Mouse (Mus musculus) liver, embryonic 14.5 days (tissue): ENCODE measurements at regions not wholly inside any gene's neighbourhood (a gene's known extent, or its start where the extent isn't known, plus 50 kb on each side); places are given as distances from the start of the nearest gene placed in this dataset.

Source experiments
- ATAC-seq: fragments of 200-750 bp; cut with Nextera tagmentation; 2 replicates; pipeline ENCODE4 v1.8.0; 2017; ENCODE audit warnings: moderate number of reproducible peaks, mild to moderate bottlenecking, moderate library complexity; ENCODE audit not compliant: insufficient read depth
- DNase-seq, 3 experiments: peaks; one replicate each; pipeline ENCODE4 v3.0.0-alpha.2; 2012 to 2013; ENCODE audit warnings: low read depth in 3 of 3, low spot score in 3 of 3
- H3K27ac ChIP-seq: fragments of 300-500 bp; sonication (generic); 2 replicates; pipeline ENCODE4 v1.5.1; 2014; ENCODE audit warnings: moderate library complexity, mild to moderate bottlenecking, control low read depth, inconsistent platforms
- H3K27me3 ChIP-seq: fragments of 300-500 bp; sonication (generic); 2 replicates; pipeline ENCODE4 v1.6.1; 2014; ENCODE audit warnings: mild to moderate bottlenecking, low read length, moderate library complexity; ENCODE audit not compliant: control insufficient read depth, insufficient read depth
- H3K36me3 ChIP-seq: fragments of 300-500 bp; sonication (generic); replicated peaks from 2 replicates; pipeline ENCODE4 v1.6.1; 2014; ENCODE audit warnings: low read depth; ENCODE audit not compliant: control insufficient read depth, insufficient read depth
- H3K4me1 ChIP-seq, 2 experiments: fragments of 200-500 bp in 1 of 2; fragments of 300-500 bp in 1 of 2; sonication (generic) in 1 of 2; replicated peaks; 2 replicates each; pipeline ENCODE4 v1.6.1; 2012 to 2014; ENCODE audit warnings: antibody characterized with exemption in 1 of 2, inconsistent platforms in 1 of 2, low read length in 1 of 2; ENCODE audit not compliant: control insufficient read depth in 2 of 2, insufficient read depth in 2 of 2
- H3K4me2 ChIP-seq: fragments of 300-500 bp; sonication (generic); 2 replicates; pipeline ENCODE4 v1.6.1; 2014; ENCODE audit warnings: low read depth, mild to moderate bottlenecking, control low read depth, moderate library complexity
- H3K4me3 ChIP-seq, 2 experiments: fragments of 200-500 bp in 1 of 2; fragments of 300-500 bp in 1 of 2; sonication (generic) in 1 of 2; 2 replicates each; pipeline ENCODE4 v1.5.1; 2012 to 2014; ENCODE audit warnings: low read depth in 2 of 2, low read length in 2 of 2, mild to moderate bottlenecking in 2 of 2, control low read depth in 1 of 2, inconsistent platforms in 1 of 2, moderate library complexity in 1 of 2; ENCODE audit not compliant: insufficient read depth in 1 of 2
- H3K9ac ChIP-seq: fragments of 300-500 bp; sonication (generic); replicated peaks from 2 replicates; pipeline ENCODE4 v1.6.1; 2014; ENCODE audit warnings: mild to moderate bottlenecking, control low read depth, moderate library complexity
- H3K9me3 ChIP-seq: fragments of 300-500 bp; sonication (generic); 2 replicates; pipeline ENCODE4 v1.6.1; 2016; ENCODE audit warnings: low read length, mixed read lengths; ENCODE audit not compliant: control insufficient read depth
- CTCF ChIP-seq: IDR thresholded peaks from 2 replicates; pipeline ENCODE4 v1.5.1; 2016; ENCODE audit warnings: antibody characterized with exemption, low read depth, control low read depth
- EP300 ChIP-seq: IDR thresholded peaks from 2 replicates; pipeline ENCODE4 v1.6.1; 2016; ENCODE audit warnings: antibody characterized with exemption, low read depth
- WGBS: fragments of 180-500 bp; shearing (Covaris S2); extraction: QIAGEN DNeasy Blood & Tissue Kit; methylation state at CpG from one replicate; pipeline ENCODE4 v1.1.7; 2014; ENCODE audit not compliant: insufficient replicate concordance; 5-methylcytosine and 5-hydroxymethylcytosine counted together

DNA sequence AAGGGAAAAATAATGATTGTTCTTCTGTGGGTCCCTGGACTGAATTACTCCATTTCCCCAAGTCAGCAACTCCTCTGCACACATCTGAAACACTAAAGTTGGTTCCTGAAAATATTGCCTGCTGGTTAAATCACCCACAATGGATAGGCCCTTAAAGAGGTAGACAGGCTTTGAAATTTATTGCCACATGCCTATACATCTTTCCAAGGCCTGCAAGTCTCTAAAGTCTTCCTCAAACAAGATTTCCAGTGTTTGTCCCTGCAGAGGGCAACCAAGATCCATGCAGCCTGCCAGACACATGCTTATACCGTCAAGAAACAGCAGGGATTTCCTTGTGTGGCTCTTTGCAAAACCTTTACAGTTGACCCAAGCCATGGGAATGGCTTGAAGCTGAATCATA is 211.6 kb downstream of the Hdgfl1 start:
- no peak for DNase-seq
- Histone ChIP-seq H3K9me3 (no peaks in the 10 kb centered on the region), H3K9ac (no peak overlapping the region), H3K4me3 (no peak overlapping the region), H3K36me3 (no peaks in the 10 kb centered on the region), H3K4me2 (no peak overlapping the region), H3K4me1 (no peaks in the 10 kb centered on the region), H3K27me3 (no peaks in the 10 kb centered on the region), H3K27ac (no peak overlapping the region)
- WGBS = 50% methylated on average over 1 of the region's 1 CpGs
- TF ChIP-seq EP300 (no peak), CTCF (no peak)
- no peak for ATAC-seq

GRCm38 (mm10) chr13:26554266-26554665 is 215.7 kb downstream of the Hdgfl1 start:
- TF ChIP-seq EP300 = no peak
- no peak for TF ChIP-seq CTCF
- WGBS = 53% methylated on average over 6 of the region's 6 CpGs
- no peak overlapping the region for H3K9ac ChIP-seq
- no peaks in the 10 kb centered on the region for H3K4me1 ChIP-seq
- ATAC-seq (no peak), DNase-seq (no peak)
- no peak overlapping the region for H3K4me3 ChIP-seq
- no peaks in the 10 kb centered on the region for H3K27me3 ChIP-seq
- no peak overlapping the region for H3K4me2 ChIP-seq
- H3K9me3 ChIP-seq = no peaks in the 10 kb centered on the region
- no peak overlapping the region for H3K27ac ChIP-seq
- H3K36me3 ChIP-seq = no peaks in the 10 kb centered on the region

- 68% methylated on average over 3 of the region's 3 CpGs for WGBS
- H3K27ac ChIP-seq = no peak overlapping the region
- DNase-seq (no peak), ATAC-seq (no peak)
- no peaks in the 10 kb centered on the region for H3K9me3 ChIP-seq
- TF ChIP-seq EP300 = no peak
- TF ChIP-seq CTCF = no peak
- H3K27me3 ChIP-seq = no peaks in the 10 kb centered on the region
- H3K4me1 ChIP-seq = no peaks in the 10 kb centered on the region
- H3K9ac ChIP-seq = no peak overlapping the region
- no peak overlapping the region for H3K4me3 ChIP-seq
- no peaks in the 10 kb centered on the region for H3K36me3 ChIP-seq
- H3K4me2 ChIP-seq = no peak overlapping the region
These were observed 217.8 kb downstream of the Hdgfl1 start for GRCm38 (mm10) chr13:26552122-26552521.

DNA sequence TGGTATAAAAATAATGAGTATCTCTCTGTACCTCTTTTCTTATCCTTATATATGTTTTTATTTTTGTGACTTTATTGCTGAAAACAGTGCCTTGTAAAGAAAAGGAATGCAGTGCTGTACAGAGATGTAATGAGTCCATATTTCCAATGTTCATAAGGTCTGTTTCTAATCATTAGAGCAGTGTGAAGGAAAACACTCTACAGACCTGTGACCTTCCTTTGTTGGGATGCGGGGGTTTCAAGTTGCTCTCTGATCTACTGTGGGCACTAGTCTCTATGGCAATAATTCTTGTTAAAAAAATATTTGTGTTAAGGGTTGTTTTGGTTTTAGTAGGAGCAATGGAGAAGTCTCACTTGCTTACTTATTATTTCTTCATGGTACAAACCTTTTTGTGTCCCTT is 231.0 kb downstream of the Hdgfl1 start:
- Histone ChIP-seq H3K27ac (no peak overlapping the region), H3K9me3 (no peaks in the 10 kb centered on the region), H3K9ac (no peak overlapping the region), H3K27me3 (no peaks in the 10 kb centered on the region), H3K4me1 (no peaks in the 10 kb centered on the region), H3K4me2 (no peak overlapping the region), H3K36me3 (no peaks in the 10 kb centered on the region), H3K4me3 (no peak overlapping the region)
- TF ChIP-seq EP300 = no peak
- no peak for TF ChIP-seq CTCF
- DNase-seq (no peak), ATAC-seq (no peak)
- WGBS = 44% methylated on average over 1 of the region's 1 CpGs

GRCm38 (mm10) chr13:26536575-26536974 is 233.4 kb downstream of the Hdgfl1 start:
- no peak overlapping the region for H3K4me2 ChIP-seq
- ATAC-seq = no peak

DNA sequence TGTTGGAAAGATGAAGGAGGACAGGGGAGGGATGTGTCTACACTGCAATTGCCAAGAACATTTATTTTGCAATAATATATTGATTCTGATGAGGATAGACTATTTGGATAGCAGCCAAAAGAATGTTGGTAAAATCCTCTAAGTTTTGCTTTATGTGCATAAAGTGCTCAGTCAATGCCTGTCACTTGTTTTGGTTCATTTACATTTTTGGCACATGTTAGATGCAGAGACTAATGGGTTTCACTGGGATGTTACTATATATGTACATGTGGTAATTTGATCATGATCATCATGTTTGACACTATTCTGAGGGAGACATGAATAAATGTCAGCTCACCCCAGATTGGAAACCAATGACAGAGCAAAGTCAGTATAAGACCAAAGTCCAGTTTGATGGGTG is 237.2 kb downstream of the Hdgfl1 start:
- DNase-seq (no peak), ATAC-seq (no peak)
- Histone ChIP-seq H3K9ac (no peak overlapping the region), H3K36me3 (no peaks in the 10 kb centered on the region), H3K27ac (no peak overlapping the region), H3K27me3 (no peaks in the 10 kb centered on the region), H3K4me3 (no peak overlapping the region), H3K4me1 (no peaks in the 10 kb centered on the region), H3K9me3 (no peaks in the 10 kb centered on the region), H3K4me2 (no peak overlapping the region)
- TF ChIP-seq EP300 (no peak), CTCF (no peak)

More at GRCm38 (mm10) chr13:26536575-26536974, 233.4 kb downstream of the Hdgfl1 start:
- H3K27ac ChIP-seq = no peak overlapping the region
- 43% methylated on average over 2 of the region's 2 CpGs for WGBS
- no peak overlapping the region for H3K4me3 ChIP-seq
- H3K9me3 ChIP-seq = no peaks in the 10 kb centered on the region
- H3K9ac ChIP-seq = no peak overlapping the region
- no peaks in the 10 kb centered on the region for H3K4me1 ChIP-seq
- no peak for DNase-seq
- no peaks in the 10 kb centered on the region for H3K27me3 ChIP-seq
- H3K36me3 ChIP-seq = no peaks in the 10 kb centered on the region
- TF ChIP-seq CTCF = no peak
- no peak for TF ChIP-seq EP300
